Mouse (Mus musculus): ENCODE measurements around the gene Fkbp1a. TPM values are rescaled to one million over a fixed set of nuclear protein-coding genes. Genes with fewer than 3 reads are reported as not detected.
A peak's percentile ranks its signal among the peaks of the same experiment; 100 is the strongest.

The Fkbp1a gene
- total and polyA plus RNA-seq, 3 experiments, result 48.3 to 388 (median 76.5) TPM

GRCm38 (mm10) chr2:151546571-151546970 lies 4.3 kb downstream of the Fkbp1a start:
- in situ Hi-C loops (cut with MboI; ENCODE audit: low pct_ligation_motif_present, low pct_unique_long_range_greater_than_20kb, low sequenced_read_pairs), result no loop called here
- TF ChIP-seq USF1 (IDR thresholded peaks at IDR 0.05; ENCODE audit: low read depth, low read length) (no peak), MYC (IDR thresholded peaks at IDR 0.05; ENCODE audit: low read depth, low read length) (no peak), CHD1 (IDR thresholded peaks at IDR 0.05; ENCODE audit: low read depth, low read length) (no peak), MAX (IDR thresholded peaks at IDR 0.05; ENCODE audit: low read length) (no peak), SIN3A (IDR thresholded peaks at IDR 0.05; ENCODE audit: low read length) (no peak), JUND (conservative IDR thresholded peaks at IDR 0.05; ENCODE audit: low read depth, low read length) (no peak), GABPA (IDR thresholded peaks at IDR 0.05; ENCODE audit: insufficient replicate concordance, low read depth, low read length) (no peak), BHLHE40 (IDR thresholded peaks at IDR 0.05; ENCODE audit: low read depth, low read length) (no peak), IRF4 (IDR thresholded peaks at IDR 0.05; ENCODE audit: low read depth, low read length) (no peak), MAZ (IDR thresholded peaks at IDR 0.05; ENCODE audit: low read depth, low read length) (no peak), ZC3H11A (IDR thresholded peaks at IDR 0.05; ENCODE audit: low read depth, low read length) (no peak)
- no peak overlapping the region for H3K4me2 ChIP-seq (ENCODE audit: insufficient read depth, low read depth, poor library complexity, severe bottlenecking)

GRCm38 (mm10) chr2:151549615-151550121 lies 7.4 kb downstream of the Fkbp1a start:
- no peak overlapping the region for H3K4me3 ChIP-seq (replicated peaks in 1 of 3; ENCODE audit: low read depth in 2 of 3, low read length in 2 of 3, poor library complexity in 1 of 3)
- H3K79me2 ChIP-seq (replicated peaks; ENCODE audit: control insufficient read depth, extremely low read depth, insufficient read depth, poor library complexity, severe bottlenecking), result peaks cover 81% of the 10 kb centered on the region
- H3K4me2 ChIP-seq (ENCODE audit: insufficient read depth, low read depth, poor library complexity, severe bottlenecking), result peak overlapping the region; percentile 57
- H3K36me3 ChIP-seq (replicated peaks in 1 of 2; ENCODE audit: control insufficient read depth in 1 of 2, insufficient read depth in 1 of 2, low read length in 1 of 2), result peaks cover 62 to 95% of the 10 kb centered on the region in 2 experiments
- DNase-seq (ENCODE audit: extremely low read depth), result peak; percentile 49
- in situ Hi-C loops (cut with MboI; ENCODE audit: low pct_ligation_motif_present, low pct_unique_long_range_greater_than_20kb, low sequenced_read_pairs), result no loop called here
- peak overlapping the region; percentile 82; the same call in 1 of the 2 replicates for H3K27ac ChIP-seq (ENCODE audit: insufficient read depth, low read depth)
- no peaks in the 10 kb centered on the region for H3K27me3 ChIP-seq (replicated peaks)
- H3K9me3 ChIP-seq (replicated peaks; ENCODE audit: low read length), result no peaks in the 10 kb centered on the region
- dilution Hi-C loops (cut with MboI; ENCODE audit: extremely low pct_ligation_motif_present, extremely low pct_unique_long_range_greater_than_20kb, low sequenced_read_pairs), result no loop called here
- H3K4me1 ChIP-seq (ENCODE audit: control insufficient read depth in 1 of 2, insufficient read depth in 2 of 2), result peaks cover 38 to 81% of the 10 kb centered on the region in 2 experiments
- H3K9ac ChIP-seq (ENCODE audit: insufficient read depth, low read depth), result no peak overlapping the region; the same call in 1 of the 2 replicates
- peak; percentile 55; the same call in 1 of the 2 replicates for TF ChIP-seq CHD2 (IDR thresholded peaks at IDR 0.05; ENCODE audit: low read length)
- no peak for TF ChIP-seq UBTF (IDR thresholded peaks at IDR 0.05; ENCODE audit: low read depth, low read length)
- TF ChIP-seq EP300 (IDR thresholded peaks at IDR 0.05; ENCODE audit: low read length), result peak; percentile 77
- TF ChIP-seq RCOR1 (conservative IDR thresholded peaks at IDR 0.05; ENCODE audit: low read depth, low read length), result peak; percentile 88
- TF ChIP-seq CHD1 (IDR thresholded peaks at IDR 0.05; ENCODE audit: low read depth, low read length), result no peak
- TF ChIP-seq ZC3H11A (IDR thresholded peaks at IDR 0.05; ENCODE audit: low read depth, low read length), result no peak
- TF ChIP-seq MYC (IDR thresholded peaks at IDR 0.05; ENCODE audit: low read depth, low read length), result peak; percentile 59; the same call in 1 of the 2 replicates
- no peak for TF ChIP-seq POLR2A (IDR thresholded peaks at IDR 0.05; ENCODE audit: low read depth, low read length)
- no peak for TF ChIP-seq ZNF384 (IDR thresholded peaks at IDR 0.05; ENCODE audit: low read depth, low read length)
- TF ChIP-seq USF2 (conservative IDR thresholded peaks at IDR 0.05; ENCODE audit: low read depth, low read length), result no peak
- TF ChIP-seq TCF12 (IDR thresholded peaks at IDR 0.05; ENCODE audit: low read depth, low read length), result peak; percentile 80
- TF ChIP-seq ETS1 (conservative IDR thresholded peaks at IDR 0.05; ENCODE audit: low read depth, low read length), result peak; percentile 71; the same call in 1 of the 2 replicates
- TF ChIP-seq MEF2A (IDR thresholded peaks at IDR 0.05; ENCODE audit: borderline replicate concordance, low read depth, low read length), result peak; percentile 79
- no peak for TF ChIP-seq MAX (IDR thresholded peaks at IDR 0.05; ENCODE audit: low read length)
- no peak for TF ChIP-seq USF1 (IDR thresholded peaks at IDR 0.05; ENCODE audit: low read depth, low read length)
- TF ChIP-seq MXI1 (IDR thresholded peaks at IDR 0.05; ENCODE audit: low read depth, low read length), result peak; percentile 73; the same call in 1 of the 2 replicates
- no peak for TF ChIP-seq MAZ (IDR thresholded peaks at IDR 0.05; ENCODE audit: low read depth, low read length)
- TF ChIP-seq GABPA (IDR thresholded peaks at IDR 0.05; ENCODE audit: insufficient replicate concordance, low read depth, low read length), result no peak
- TF ChIP-seq E2F4 (IDR thresholded peaks at IDR 0.05; ENCODE audit: insufficient replicate concordance, low read depth, low read length), result no peak
- peak; percentile 90 for TF ChIP-seq SIN3A (IDR thresholded peaks at IDR 0.05; ENCODE audit: low read length)
- TF ChIP-seq SMC3 (IDR thresholded peaks at IDR 0.05; ENCODE audit: low read depth, low read length), result no peak
- TF ChIP-seq BHLHE40 (IDR thresholded peaks at IDR 0.05; ENCODE audit: low read depth, low read length), result peak; percentile 48
- TF ChIP-seq IRF4 (IDR thresholded peaks at IDR 0.05; ENCODE audit: low read depth, low read length), result peak; percentile 93
- TF ChIP-seq RAD21 (IDR thresholded peaks at IDR 0.05; ENCODE audit: low read depth, low read length), result no peak; the same call in 1 of the 2 replicates
- TF ChIP-seq ELF1 (IDR thresholded peaks at IDR 0.05; ENCODE audit: low read depth, low read length), result peak; percentile 19; the same call in 1 of the 2 replicates
- TF ChIP-seq MAFK (IDR thresholded peaks at IDR 0.05; ENCODE audit: insufficient replicate concordance, low read length), result no peak
- TF ChIP-seq NELFE (IDR thresholded peaks at IDR 0.05; ENCODE audit: low read depth, low read length), result no peak
- TF ChIP-seq ZMIZ1 (IDR thresholded peaks at IDR 0.05; ENCODE audit: low read depth, low read length), result 0 out of 2 replicates have a peak, but pooled peaks have one; percentile 46

More at GRCm38 (mm10) chr2:151546571-151546970, 4.3 kb downstream of the Fkbp1a start:
- no peak overlapping the region for H3K9ac ChIP-seq (ENCODE audit: insufficient read depth, low read depth)
- H3K79me2 ChIP-seq (replicated peaks; ENCODE audit: control insufficient read depth, extremely low read depth, insufficient read depth, poor library complexity, severe bottlenecking), result peaks cover 82% of the 10 kb centered on the region
- DNase-seq (ENCODE audit: extremely low read depth), result no peak
- dilution Hi-C loops (cut with MboI; ENCODE audit: extremely low pct_ligation_motif_present, extremely low pct_unique_long_range_greater_than_20kb, low sequenced_read_pairs), result no loop called here
- no peaks in the 10 kb centered on the region for H3K27me3 ChIP-seq (replicated peaks)
- H3K9me3 ChIP-seq (replicated peaks; ENCODE audit: low read length), result no peaks in the 10 kb centered on the region
- peaks cover 44 to 77% of the 10 kb centered on the region in 2 experiments for H3K36me3 ChIP-seq (replicated peaks in 1 of 2; ENCODE audit: control insufficient read depth in 1 of 2, insufficient read depth in 1 of 2, low read length in 1 of 2)
- no peak overlapping the region for H3K4me3 ChIP-seq (replicated peaks in 1 of 3; ENCODE audit: low read depth in 2 of 3, low read length in 2 of 3, poor library complexity in 1 of 3)
- peaks cover 41 to 78% of the 10 kb centered on the region in 2 experiments for H3K4me1 ChIP-seq (ENCODE audit: control insufficient read depth in 1 of 2, insufficient read depth in 2 of 2)
- peak overlapping the region; percentile 15; the same call in 1 of the 2 replicates for H3K27ac ChIP-seq (ENCODE audit: insufficient read depth, low read depth)

All from CH12.LX (cell line).